8 mouse cellular contexts compared by ENCODE assay signal in the genomic region with DNA sequence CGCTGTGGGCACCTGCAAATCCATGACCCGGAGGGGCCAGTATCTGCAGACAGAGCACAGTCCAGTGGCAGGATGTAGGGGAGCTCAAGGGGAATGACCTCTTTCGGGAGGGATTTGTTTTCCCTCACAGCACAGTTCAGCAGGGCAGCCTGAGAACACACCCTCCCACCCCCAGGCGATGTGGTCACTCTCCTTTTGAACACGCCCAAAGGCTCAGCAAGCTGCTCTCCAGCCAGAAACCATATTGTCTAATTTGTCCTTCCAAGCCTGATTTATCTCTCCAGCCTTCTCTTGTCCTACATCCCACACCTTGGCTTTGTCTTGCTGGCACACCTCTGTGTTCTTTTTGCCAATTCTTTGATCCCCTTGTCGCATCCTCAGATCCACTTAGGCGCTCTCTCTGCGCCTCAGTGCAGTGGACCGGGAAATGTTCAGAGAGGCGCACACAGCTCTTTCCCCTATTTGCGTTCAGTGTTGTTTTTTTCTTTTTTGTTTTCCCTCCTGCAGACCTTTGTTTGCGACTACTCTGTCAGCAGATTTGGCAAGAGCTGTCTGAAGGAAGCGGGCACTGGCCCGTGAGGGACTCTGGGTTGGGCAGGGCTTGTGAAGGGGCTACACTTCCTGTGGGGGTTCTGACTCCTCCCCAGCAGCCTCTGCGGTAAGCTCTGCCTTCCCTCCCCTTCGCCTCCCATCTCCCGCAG. TPM values are rescaled to one million over a fixed set of nuclear protein-coding genes. Genes with fewer than 3 reads are reported as not detected.
A peak's percentile ranks its signal among the peaks of the same experiment; 100 is the strongest.
DNase-seq lines count a peak whose midpoint lies in the region; ATAC-seq lines count a peak whose summit lies in the region.

No protein-coding gene starts in this region.

- intact Hi-C loops in left cerebral cortex, postnatal 14 days (cut with DNase I) = no loop called here

- H3K4me2 ChIP-seq in hindbrain, embryonic 14.5 days (replicated peaks) = peak overlapping the region; percentile 52

- peak overlapping the region; percentile 58 for H3K9ac ChIP-seq in hindbrain, embryonic 14.5 days

- H3K9me3 ChIP-seq in hindbrain, embryonic 14.5 days (ENCODE audit: control insufficient read depth, low read length) = no peaks in the 10 kb centered on the region
- H3K9me3 ChIP-seq in megakaryocyte, embryonic 14.5 days = no peaks in the 10 kb centered on the region

- H3K27me3 ChIP-seq in hindbrain, embryonic 14.5 days (ENCODE audit: control insufficient read depth, insufficient read depth, low read length) = no peaks in the 10 kb centered on the region
- H3K27me3 ChIP-seq in megakaryocyte, embryonic 14.5 days (replicated peaks) = no peaks in the 10 kb centered on the region

- H3K36me3 ChIP-seq in hindbrain, embryonic 14.5 days (replicated peaks; ENCODE audit: control insufficient read depth, insufficient read depth) = no peaks in the 10 kb centered on the region
- H3K36me3 ChIP-seq in megakaryocyte, embryonic 14.5 days (replicated peaks; ENCODE audit: low read length) = no peaks in the 10 kb centered on the region

- H3K4me1 ChIP-seq in hindbrain, embryonic 14.5 days (replicated peaks; ENCODE audit: control insufficient read depth, insufficient read depth, low read length) = peaks cover 11% of the 10 kb centered on the region
- H3K4me1 ChIP-seq in megakaryocyte, embryonic 14.5 days = peaks cover 79% of the 10 kb centered on the region

- peak; percentile 94 for ATAC-seq in hindbrain, embryonic 14.5 days (ENCODE audit: low FRiP score)

- H3K4me3 ChIP-seq in hindbrain, embryonic 14.5 days (replicated peaks; ENCODE audit: low read length) = peak overlapping the region; percentile 25
- H3K4me3 ChIP-seq in megakaryocyte, embryonic 14.5 days (replicated peaks) = peak overlapping the region; percentile 78

- peak; percentile 60 for DNase-seq in MN1 (ENCODE audit: low spot score)
- DNase-seq in cerebellum, postnatal 10 days = peak; percentile 73 to 74
- peak; percentile 37 to 59 for DNase-seq in gastrocnemius, adult 8-10 months (ENCODE audit: low spot score in 2 of 2)
- DNase-seq in hindbrain, embryonic 14.5 days (ENCODE audit: low spot score) = peak; percentile 71
- DNase-seq in left cerebral cortex, postnatal 14 days (ENCODE audit: low spot score in 2 of 2) = peak; percentile 38 to 51
- peak; percentile 28 for DNase-seq in retina, postnatal 7 days (ENCODE audit: low read depth, low spot score)
- no peak for DNase-seq in adipocyte (ENCODE audit: low spot score)

- 11% methylated on average over 17 of the region's 17 CpGs for WGBS in hindbrain, embryonic 14.5 days

- peak overlapping the region; percentile 74 for H3K27ac ChIP-seq in hindbrain, embryonic 14.5 days

RNA-seq across cellular contexts. Expression of a gene that starts 33.3 kb away (rescaled TPM):
- 1 to 10 TPM; 2.5 to 4.7 (median 3.6) TPM for total RNA-seq in gastrocnemius, adult 8-10 months (2022)
- polyA plus RNA-seq in hindbrain, embryonic 14.5 days (2014; fragmentation: Nextera tagmentation; extraction: Ambion mirVana) = 0.32 and 0.38 TPM in 2 replicates
- total RNA-seq in left cerebral cortex, postnatal 14 days (2021) = 1 to 10 TPM in 1 of 2 experiments, under 1 TPM in 1; 0.57 to 1.3 TPM
- polyA plus RNA-seq in megakaryocyte, embryonic 14.5 days (2012; ENCODE audit: insufficient read depth, low replicate concordance) = not detected in 2 replicates

RNA-seq across cellular contexts. Expression of a gene that starts 37.7 kb away (rescaled TPM):
- 10 to 100 TPM; 55.3 to 81.4 (median 68.5) TPM for total RNA-seq in gastrocnemius, adult 8-10 months (2022)
- polyA plus RNA-seq in hindbrain, embryonic 14.5 days (2014; fragmentation: Nextera tagmentation; extraction: Ambion mirVana) = 0.24 and 0.26 TPM in 2 replicates
- under 1 TPM; 0.64 to 0.89 TPM for total RNA-seq in left cerebral cortex, postnatal 14 days (2021)
- 2.8 and 5.0 TPM in 2 replicates for polyA plus RNA-seq in megakaryocyte, embryonic 14.5 days (2012; ENCODE audit: insufficient read depth, low replicate concordance)

RNA-seq across cellular contexts. Expression of a gene that starts 52.8 kb away (rescaled TPM):
- 10 to 100 TPM; 17.3 to 17.5 (median 17.4) TPM for total RNA-seq in gastrocnemius, adult 8-10 months (2022)
- polyA plus RNA-seq in hindbrain, embryonic 14.5 days (2014; fragmentation: Nextera tagmentation; extraction: Ambion mirVana) = 136 and 146 TPM in 2 replicates
- 10 to 100 TPM; 61.4 to 63.4 TPM for total RNA-seq in left cerebral cortex, postnatal 14 days (2021)
- 423 and 659 TPM in 2 replicates for polyA plus RNA-seq in megakaryocyte, embryonic 14.5 days (2012; ENCODE audit: insufficient read depth, low replicate concordance)

RNA-seq across cellular contexts. Expression of a gene that starts 52.8 kb away (rescaled TPM):
- not detected for total RNA-seq in gastrocnemius, adult 8-10 months (2022)
- polyA plus RNA-seq in hindbrain, embryonic 14.5 days (2014; fragmentation: Nextera tagmentation; extraction: Ambion mirVana) = not detected in 2 replicates
- not detected for total RNA-seq in left cerebral cortex, postnatal 14 days (2021)
- 272 and 1,896 TPM in 2 replicates for polyA plus RNA-seq in megakaryocyte, embryonic 14.5 days (2012; ENCODE audit: insufficient read depth, low replicate concordance)

RNA-seq across cellular contexts. Expression of a gene that starts 52.9 kb away (rescaled TPM):
- 100 to 1,000 TPM; 115 to 194 (median 149) TPM for total RNA-seq in gastrocnemius, adult 8-10 months (2022)
- polyA plus RNA-seq in hindbrain, embryonic 14.5 days (2014; fragmentation: Nextera tagmentation; extraction: Ambion mirVana) = 74.3 and 97.1 TPM in 2 replicates
- 10 to 100 TPM; 88.0 to 89.4 TPM for total RNA-seq in left cerebral cortex, postnatal 14 days (2021)
- polyA plus RNA-seq in megakaryocyte, embryonic 14.5 days (2012; ENCODE audit: insufficient read depth, low replicate concordance) = 25.9 and 292 TPM in 2 replicates

Comparison
In these comparisons a context has a peak if more than half of its experiments do, and no peak if none do; other contexts are left out.
1. RNA of a gene that starts 37.7 kb away (total RNA-seq): 55.3 to 81.4 TPM in gastrocnemius, adult 8-10 months; 0.64 to 0.89 TPM in left cerebral cortex, postnatal 14 days; every median in the first group is over 10 times any median in the second.